8 mouse cellular contexts compared by ENCODE assay signal in genomic region chr9:111056798-111057543, GRCm38 (mm10). TPM values are rescaled to one million over a fixed set of nuclear protein-coding genes. Genes with fewer than 3 reads are reported as not detected.
DNase-seq lines count a peak whose midpoint lies in the region; ATAC-seq and TF ChIP-seq lines count a peak whose summit lies in the region.

Gene Ccrl2, minus strand, starts transcription at chr9:111057519.

- H3K4me3 ChIP-seq in embryonic facial prominence, embryonic 13.5 days, result peak within 1 kb of the TSS; percentile 40
- peak within 1 kb of the TSS; percentile 54 for H3K4me3 ChIP-seq in heart, embryonic 13.5 days
- peak within 1 kb of the TSS; percentile 50 for H3K4me3 ChIP-seq in kidney, embryonic 16.5 days (ENCODE audit: low read length)
- H3K4me3 ChIP-seq in spleen, adult 2 months (ENCODE audit: extremely low read depth, insufficient read depth, insufficient read length), result peak within 1 kb of the TSS; percentile 69

- ATAC-seq in embryonic facial prominence, embryonic 13.5 days (ENCODE audit: insufficient number of reproducible peaks, insufficient read depth, low FRiP score, low TSS enrichment, low read depth), result no peak
- peak; percentile 68 for ATAC-seq in heart, embryonic 13.5 days (ENCODE audit: extremely low read depth, insufficient number of reproducible peaks, low FRiP score, low TSS enrichment)
- peak; percentile 55; the same call in 1 of the 2 replicates for ATAC-seq in kidney, embryonic 16.5 days (ENCODE audit: low FRiP score, low TSS enrichment)

- H3K27me3 ChIP-seq in embryonic facial prominence, embryonic 13.5 days, result no peaks in the 10 kb centered on the region
- no peaks in the 10 kb centered on the region for H3K27me3 ChIP-seq in heart, embryonic 13.5 days (replicated peaks)
- no peaks in the 10 kb centered on the region for H3K27me3 ChIP-seq in kidney, embryonic 16.5 days (ENCODE audit: insufficient read depth, low read length)
- H3K27me3 ChIP-seq in spleen, adult 2 months (ENCODE audit: control insufficient read depth, insufficient read depth, low read length), result no peaks in the 10 kb centered on the region

- H3K9ac ChIP-seq in embryonic facial prominence, embryonic 13.5 days, result peak within 1 kb of the TSS; percentile 56
- H3K9ac ChIP-seq in heart, embryonic 13.5 days, result peak within 1 kb of the TSS; percentile 72
- peak within 1 kb of the TSS; percentile 63 for H3K9ac ChIP-seq in kidney, embryonic 16.5 days (replicated peaks; ENCODE audit: low read length)

- no peak within 1 kb of the TSS for H3K27ac ChIP-seq in embryonic facial prominence, embryonic 13.5 days
- H3K27ac ChIP-seq in heart, embryonic 13.5 days (replicated peaks), result peak within 1 kb of the TSS; percentile 59
- H3K27ac ChIP-seq in kidney, embryonic 16.5 days (ENCODE audit: low read length), result no peak within 1 kb of the TSS
- H3K27ac ChIP-seq in spleen, adult 2 months (ENCODE audit: insufficient read depth, low read length), result peak within 1 kb of the TSS; percentile 71

- no peak for TF ChIP-seq POLR2A in spleen, adult 2 months (IDR thresholded peaks at IDR 0.05; ENCODE audit: low read depth, low read length)

- no peaks in the 10 kb centered on the region for H3K9me3 ChIP-seq in embryonic facial prominence, embryonic 13.5 days
- no peaks in the 10 kb centered on the region for H3K9me3 ChIP-seq in heart, embryonic 13.5 days
- no peaks in the 10 kb centered on the region for H3K9me3 ChIP-seq in kidney, embryonic 16.5 days (ENCODE audit: low read length)

- peaks cover 20% of the 10 kb centered on the region for H3K4me1 ChIP-seq in embryonic facial prominence, embryonic 13.5 days
- peaks cover 28% of the 10 kb centered on the region for H3K4me1 ChIP-seq in heart, embryonic 13.5 days
- peaks cover 11% of the 10 kb centered on the region; the same call in 1 of the 2 replicates for H3K4me1 ChIP-seq in kidney, embryonic 16.5 days (ENCODE audit: insufficient read depth, low read length)
- H3K4me1 ChIP-seq in spleen, adult 2 months (ENCODE audit: control insufficient read depth, insufficient read depth, insufficient read length), result peaks cover 13% of the 10 kb centered on the region; the same call in 1 of the 2 replicates

- peak within 1 kb of the TSS; percentile 68 for H3K4me2 ChIP-seq in embryonic facial prominence, embryonic 13.5 days
- H3K4me2 ChIP-seq in heart, embryonic 13.5 days, result peak within 1 kb of the TSS; percentile 70
- H3K4me2 ChIP-seq in kidney, embryonic 16.5 days (replicated peaks; ENCODE audit: low read depth, low read length), result peak within 1 kb of the TSS; percentile 59

- peak; percentile 16 for DNase-seq in thymus, postnatal 4 days
- no peak for DNase-seq in thymus, postnatal 14 days
- peak; percentile 84 for DNase-seq in lung, postnatal 36 days
- DNase-seq in spleen, adult 2 months (ENCODE audit: low read depth in 1 of 2, low spot score in 2 of 2), result no peak
- DNase-seq in right cerebral cortex, adult 18-20 months, result no peak

- no peaks in the 10 kb centered on the region for H3K36me3 ChIP-seq in embryonic facial prominence, embryonic 13.5 days
- H3K36me3 ChIP-seq in heart, embryonic 13.5 days, result no peaks in the 10 kb centered on the region
- no peaks in the 10 kb centered on the region for H3K36me3 ChIP-seq in kidney, embryonic 16.5 days (ENCODE audit: insufficient read depth, low read length)
- no peaks in the 10 kb centered on the region for H3K36me3 ChIP-seq in spleen, adult 2 months (ENCODE audit: control insufficient read depth, insufficient read depth, low read length)

- TF ChIP-seq CTCF in spleen, adult 2 months (IDR thresholded peaks at IDR 0.05; ENCODE audit: extremely low read depth, insufficient read depth, insufficient read length, insufficient replicate concordance), result no peak

- WGBS in embryonic facial prominence, embryonic 13.5 days, result 17% methylated on average over 17 of the region's 17 CpGs
- 3% methylated on average over 17 of the region's 17 CpGs for WGBS in heart, embryonic 13.5 days
- WGBS in kidney, embryonic 16.5 days, result 13% methylated on average over 17 of the region's 17 CpGs
- WGBS in spleen, adult 2 months, result 2% methylated on average over 17 of the region's 17 CpGs

RNA-seq across cellular contexts. Expression of gene Ccrl2, which starts in this region (rescaled TPM):
- 0.62 and 0.63 TPM in 2 replicates for polyA plus RNA-seq in embryonic facial prominence, embryonic 13.5 days (2015; fragmentation: Nextera tagmentation; extraction: Ambion mirVana)
- 2.5 and 2.8 TPM in 2 replicates for polyA plus RNA-seq in heart, embryonic 13.5 days (2015; fragmentation: Nextera tagmentation; extraction: Ambion mirVana)
- polyA plus RNA-seq in kidney, embryonic 16.5 days (2015; fragmentation: Nextera tagmentation; extraction: Ambion mirVana), result 0.96 and 1.2 TPM in 2 replicates
- polyA plus RNA-seq in spleen, adult 2 months (2012; rRNA removed), result 5.3 and 5.4 TPM in 2 replicates

Comparison
In these comparisons a context has a peak if more than half of its experiments do, and no peak if none do; other contexts are left out.
1. DNase-seq: peak in thymus, postnatal 4 days (single experiment) and lung, postnatal 36 days (single experiment); none in thymus, postnatal 14 days (single experiment), spleen, adult 2 months (0 of 2) and right cerebral cortex, adult 18-20 months (single experiment).
2. H3K27ac ChIP-seq: peak in heart, embryonic 13.5 days (single experiment) and spleen, adult 2 months (single experiment); none in embryonic facial prominence, embryonic 13.5 days (single experiment) and kidney, embryonic 16.5 days (single experiment).
3. Peak in every context shown above with its lines, with median percentiles within 50 percentile points of each other: H3K4me2 ChIP-seq, H3K4me3 ChIP-seq and H3K9ac ChIP-seq.